Mouse (Mus musculus): ENCODE data around the gene Brpf1.

DNA sequence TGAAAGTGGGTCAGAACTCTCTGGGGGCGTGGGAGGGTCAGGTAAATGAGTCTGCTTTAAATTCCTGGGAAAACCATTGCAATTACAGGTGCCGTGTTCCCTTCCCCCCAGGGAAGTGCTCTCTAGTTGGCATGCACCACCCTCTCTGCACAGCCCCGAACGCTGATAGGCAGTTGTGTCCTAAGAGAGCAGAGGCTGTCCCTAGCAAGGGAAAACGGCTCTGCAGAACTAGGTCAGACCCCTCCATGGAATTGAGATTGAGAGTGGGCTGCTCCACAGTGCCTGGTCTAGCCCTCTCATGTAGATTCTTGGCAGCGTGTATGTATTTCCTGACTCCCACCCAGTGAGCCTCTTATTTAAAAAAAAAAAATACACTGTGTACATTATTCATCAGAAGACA, 43.4 kb upstream of the Brpf1 start:
- no peak for TF ChIP-seq CTCF (IDR thresholded peaks at IDR 0.05; ENCODE audit: low read depth)
- TF ChIP-seq EP300 (optimal IDR thresholded peaks at IDR 0.05): no peak
